Mouse (Mus musculus) adrenal gland, adult 10 weeks (tissue): ENCODE results near the gene Fryl. TPM values are rescaled to one million over a fixed set of nuclear protein-coding genes. Genes with fewer than 3 reads are reported as not detected.

Experiments used
- polyA plus RNA-seq: library from polyadenylated mRNA; stranded (reverse); fragments of 350-450 nt; fragmentation: Illumina TruSeq; extraction: RNeasy Lipid Tissue Mini Kit (QIAGEN cat#74804); gene quantifications from one replicate; pipeline ENCODE4 v1.2.3, GENCODE M21; 2014; ENCODE audit warnings: low read depth, low replicate concordance

Gene Fryl
- polyA plus RNA-seq: 60.6 TPM

GRCm38 (mm10) chr5:73256352-73257065, at the start of gene Fryl:
Fryl (minus strand) TSS chr5:73256619.

GRCm38 (mm10) chr5:73292502-73293457, 36.4 kb upstream of the Fryl start, which contains the start of gene Ociad1:
Ociad1 (plus strand) TSS chr5:73292784.

GRCm38 (mm10) chr5:73006784-73007581, 249.4 kb downstream of the Fryl start, which contains the start of gene Slc10a4:
Slc10a4 (plus strand) TSS chr5:73006883.

DNA sequence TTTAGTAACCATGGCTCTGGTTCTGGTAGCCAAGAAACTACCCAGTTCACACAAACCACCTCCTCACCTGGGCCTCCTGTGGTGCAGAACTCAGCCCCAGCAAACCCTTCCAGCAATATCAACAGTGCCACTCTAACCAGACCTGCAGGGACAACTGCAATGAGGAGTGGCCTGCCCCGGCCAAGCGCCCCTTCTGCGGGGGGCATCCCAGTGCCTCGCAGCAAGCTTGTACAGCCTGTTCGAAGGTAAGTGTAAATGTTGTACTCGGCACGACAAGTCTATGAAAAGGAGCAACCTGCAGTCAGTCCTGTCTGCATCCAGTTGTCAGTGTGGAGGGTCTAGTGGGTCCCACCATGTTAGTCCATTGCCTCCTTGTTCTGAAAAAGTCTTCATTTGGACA, 281.8 kb downstream of the Fryl start, which contains the start of gene Gm10135:
Gm10135 (minus strand) TSS at position 101 of the 400 bp plus-strand sequence.

Other genes with a start within 250 kb of the Fryl start
- 19.0 TPM for gene Slc10a4, start 249.7 kb downstream of the Fryl start, polyA plus RNA-seq
- gene Ociad1, start 36.2 kb upstream of the Fryl start, polyA plus RNA-seq: 775 TPM
- 39.1 TPM for gene Ociad2, start 84.4 kb upstream of the Fryl start, polyA plus RNA-seq
- gene Cwh43, start 149.5 kb upstream of the Fryl start, polyA plus RNA-seq: not detected
- 85.7 TPM for gene Dcun1d4, start 224.4 kb upstream of the Fryl start, polyA plus RNA-seq